Mouse (Mus musculus) megakaryocyte, adult 5-6 weeks (primary cell): Measurements from ENCODE around the gene Tmem62. TPM values are rescaled to one million over a fixed set of nuclear protein-coding genes. Genes with fewer than 3 reads are reported as not detected.

Source experiments
- ATAC-seq: 2 replicates; pipeline ENCODE4 v1.8.0; 2016; ENCODE audit warnings: mild to moderate bottlenecking, inconsistent platforms; ENCODE audit not compliant: poor library complexity, severe bottlenecking
- total RNA-seq, 2 experiments: library from RNA; stranded (forward) in 1 of 2; stranded (reverse) in 1 of 2; fragments of 153-499, 151-499 nt in 1 of 2; fragments of 221-1000, 200-1000 nt in 1 of 2; gene quantifications; 2 replicates each; pipeline versions ENCODE4 v1.2.3 to v1.2.4; 2015 to 2017

Tmem62 gene
- total RNA-seq, 2 experiments from 2014 or later, result 8.4 to 10.4 TPM

GRCm38 (mm10) chr2:121055915-121056314, 79.1 kb downstream of the Tmem62 start:
- ATAC-seq, result no peak

Other genes with a start within 250 kb of the Tmem62 start
- 9.9 and 11.3 TPM in 2 replicates for gene Cdan1, start 126.9 kb upstream of the Tmem62 start, total RNA-seq (2015)
- 11.6 and 18.0 TPM in 2 replicates for gene Cdan1, start 126.9 kb upstream of the Tmem62 start, total RNA-seq (2017)
- 3.3 and 5.2 TPM in 2 replicates for gene Ttbk2, start 126.4 kb upstream of the Tmem62 start, total RNA-seq (2015)
- 3.9 and 5.0 TPM in 2 replicates for gene Ttbk2, start 126.4 kb upstream of the Tmem62 start, total RNA-seq (2017)
- 13.7 and 17.5 TPM in 2 replicates for gene Ubr1, start 6.3 kb upstream of the Tmem62 start, total RNA-seq (2015)
- gene Ubr1, start 6.3 kb upstream of the Tmem62 start, total RNA-seq (2017), result 15.9 and 23.8 TPM in 2 replicates
- gene Ccndbp1, start 31.4 kb downstream of the Tmem62 start, total RNA-seq (2015), result 66.8 and 74.7 TPM in 2 replicates
- gene Ccndbp1, start 31.4 kb downstream of the Tmem62 start, total RNA-seq (2017), result 63.0 and 69.7 TPM in 2 replicates
- gene Epb42, start 60.1 kb downstream of the Tmem62 start, total RNA-seq (2015), result 0.22 and 2.4 TPM in 2 replicates
- 1.9 and 4.4 TPM in 2 replicates for gene Epb42, start 60.1 kb downstream of the Tmem62 start, total RNA-seq (2017)
- gene Tgm5, start 108.8 kb downstream of the Tmem62 start, total RNA-seq (2015), result not detected in 2 replicates
- gene Tgm5, start 108.8 kb downstream of the Tmem62 start, total RNA-seq (2017), result not detected in 2 replicates
- not detected in 2 replicates for gene Tgm7, start 132.8 kb downstream of the Tmem62 start, total RNA-seq (2015)
- not detected in 2 replicates for gene Tgm7, start 132.8 kb downstream of the Tmem62 start, total RNA-seq (2017)
- 9.1 and 13.4 TPM in 2 replicates for gene Adal, start 163.4 kb downstream of the Tmem62 start, total RNA-seq (2015)
- gene Adal, start 163.4 kb downstream of the Tmem62 start, total RNA-seq (2017), result 6.5 and 8.5 TPM in 2 replicates
- 5.9 and 6.5 TPM in 2 replicates for gene Lcmt2, start 163.6 kb downstream of the Tmem62 start, total RNA-seq (2015)
- 4.2 and 6.5 TPM in 2 replicates for gene Lcmt2, start 163.6 kb downstream of the Tmem62 start, total RNA-seq (2017)
- gene Tubgcp4, start 193.6 kb downstream of the Tmem62 start, total RNA-seq (2015), result 45.1 and 45.5 TPM in 2 replicates
- gene Tubgcp4, start 193.6 kb downstream of the Tmem62 start, total RNA-seq (2017), result 34.3 and 42.9 TPM in 2 replicates
- gene Zscan29, start 194.1 kb downstream of the Tmem62 start, total RNA-seq (2015), result 24.3 and 27.1 TPM in 2 replicates
- gene Zscan29, start 194.1 kb downstream of the Tmem62 start, total RNA-seq (2017), result 27.0 and 37.4 TPM in 2 replicates